Mouse (Mus musculus): Measurements from ENCODE around the gene 0610012G03Rik. TPM values are rescaled to one million over a fixed set of nuclear protein-coding genes. Genes with fewer than 3 reads are reported as not detected.

Gene 0610012G03Rik
- total and polyA plus RNA-seq, 3 experiments: 11.7 to 69.4 (median 25.2) TPM

- DNase-seq (ENCODE audit: low spot score) (no peak), ATAC-seq (ENCODE audit: extremely low read depth, insufficient number of reproducible peaks, low FRiP score, poor library complexity, severe bottlenecking) (no peak)
- H3K4me3 ChIP-seq (ENCODE audit: low read depth, low read length): no peak overlapping the region
- no peaks in the 10 kb centered on the region for H3K36me3 ChIP-seq (replicated peaks)
- H3K9me3 ChIP-seq (replicated peaks): no peaks in the 10 kb centered on the region; the same call in 1 of the 2 replicates
- no peaks in the 10 kb centered on the region for H3K4me1 ChIP-seq (ENCODE audit: insufficient read depth, low read depth, low read length)
- TF ChIP-seq POLR2AphosphoS5 (IDR thresholded peaks at IDR 0.05; ENCODE audit: insufficient replicate concordance, low read depth, low read length) (no peak), TAL1 (conservative IDR thresholded peaks at IDR 0.05; ENCODE audit: low read depth, low read length) (no peak), CTCF (IDR thresholded peaks at IDR 0.05; ENCODE audit: low read depth, low read length) (no peak), GATA1 (IDR thresholded peaks at IDR 0.05; ENCODE audit: borderline replicate concordance, low read length) (no peak), GATA2 (IDR thresholded peaks at IDR 0.05; ENCODE audit: borderline replicate concordance, low read depth, low read length) (no peak)
- peaks cover 29% of the 10 kb centered on the region for H3K27me3 ChIP-seq (ENCODE audit: insufficient read depth, low read length)
Observed at GRCm38 (mm10) chr16:31898546-31899326, 49.6 kb downstream of the 0610012G03Rik start.

Other genes starting within 250 kb of the 0610012G03Rik start
- not detected in 2 replicates for gene Meltf, start 69.7 kb downstream of the 0610012G03Rik start, total RNA-seq (2014; fragmentation: Nextera tagmentation)
- gene Meltf, start 69.7 kb downstream of the 0610012G03Rik start, total RNA-seq (2017): 0.05 and 0.12 TPM in 2 replicates
- gene Meltf, start 69.7 kb downstream of the 0610012G03Rik start, polyA plus RNA-seq (2012): not detected in 2 replicates
- not detected in 2 replicates for gene Pigz, start 14.6 kb downstream of the 0610012G03Rik start, total RNA-seq (2014; fragmentation: Nextera tagmentation)
- gene Pigz, start 14.6 kb downstream of the 0610012G03Rik start, total RNA-seq (2017): 0.12 and 0.16 TPM in 2 replicates
- gene Pigz, start 14.6 kb downstream of the 0610012G03Rik start, polyA plus RNA-seq (2012): not detected in 2 replicates
- 33.9 and 38.7 TPM in 2 replicates for gene Ncbp2, start within 50 bp of the 0610012G03Rik start, total RNA-seq (2014; fragmentation: Nextera tagmentation)
- 52.5 and 64.4 TPM in 2 replicates for gene Ncbp2, start within 50 bp of the 0610012G03Rik start, total RNA-seq (2017)
- gene Ncbp2, start within 50 bp of the 0610012G03Rik start, polyA plus RNA-seq (2012): 102 and 110 TPM in 2 replicates
- gene Senp5, start 54.8 kb upstream of the 0610012G03Rik start, total RNA-seq (2014; fragmentation: Nextera tagmentation): 36.2 and 44.1 TPM in 2 replicates
- gene Senp5, start 54.8 kb upstream of the 0610012G03Rik start, total RNA-seq (2017): 17.5 and 25.3 TPM in 2 replicates
- gene Senp5, start 54.8 kb upstream of the 0610012G03Rik start, polyA plus RNA-seq (2012): 3.9 and 4.6 TPM in 2 replicates
- gene Pak2, start 130.8 kb upstream of the 0610012G03Rik start, total RNA-seq (2014; fragmentation: Nextera tagmentation): 59.0 and 63.4 TPM in 2 replicates
- 38.5 and 45.6 TPM in 2 replicates for gene Pak2, start 130.8 kb upstream of the 0610012G03Rik start, total RNA-seq (2017)
- 37.6 and 44.5 TPM in 2 replicates for gene Pak2, start 130.8 kb upstream of the 0610012G03Rik start, polyA plus RNA-seq (2012)
- gene Pigx, start 151.2 kb upstream of the 0610012G03Rik start, total RNA-seq (2014; fragmentation: Nextera tagmentation): 29.9 and 38.5 TPM in 2 replicates
- 35.6 and 38.9 TPM in 2 replicates for gene Pigx, start 151.2 kb upstream of the 0610012G03Rik start, total RNA-seq (2017)
- gene Pigx, start 151.2 kb upstream of the 0610012G03Rik start, polyA plus RNA-seq (2012): 16.7 and 19.2 TPM in 2 replicates
- 9.3 and 12.4 TPM in 2 replicates for gene Cep19, start 151.3 kb upstream of the 0610012G03Rik start, total RNA-seq (2014; fragmentation: Nextera tagmentation)
- 21.5 and 25.1 TPM in 2 replicates for gene Cep19, start 151.3 kb upstream of the 0610012G03Rik start, total RNA-seq (2017)
- 3.7 and 4.6 TPM in 2 replicates for gene Cep19, start 151.3 kb upstream of the 0610012G03Rik start, polyA plus RNA-seq (2012)
- 88.7 and 94.5 TPM in 2 replicates for gene Nrros, start 217.1 kb upstream of the 0610012G03Rik start, total RNA-seq (2014; fragmentation: Nextera tagmentation)
- gene Nrros, start 217.1 kb upstream of the 0610012G03Rik start, total RNA-seq (2017): 101 and 123 TPM in 2 replicates
- 104 and 127 TPM in 2 replicates for gene Nrros, start 217.1 kb upstream of the 0610012G03Rik start, polyA plus RNA-seq (2012)
- not detected in 2 replicates for gene Bex6, start 231.3 kb upstream of the 0610012G03Rik start, total RNA-seq (2014; fragmentation: Nextera tagmentation)
- gene Bex6, start 231.3 kb upstream of the 0610012G03Rik start, total RNA-seq (2017): not detected in 2 replicates
- not detected in 2 replicates for gene Bex6, start 231.3 kb upstream of the 0610012G03Rik start, polyA plus RNA-seq (2012)

Measured in G1E (cell line).